Mouse (Mus musculus) thymus, postnatal 36 days (tissue): ENCODE measurements at regions not wholly inside any gene's neighbourhood (a gene's known extent, or its start where the extent isn't known, plus 50 kb on each side); places are given as distances from the start of the nearest gene placed in this dataset.
A peak's percentile ranks its signal among the peaks of the same experiment; 100 is the strongest.

Experiments used
- DNase-seq, 2 experiments: peaks; one replicate each; pipeline ENCODE4 v3.0.0; 2022; ENCODE audit warnings: mixed read lengths in 2 of 2

- DNase-seq = no peak
Measured at GRCm38 (mm10) chr2:57185151-57185550, 52.3 kb upstream of the Gpd2 start.

GRCm38 (mm10) chr2:57183108-57183507, 54.3 kb upstream of the Gpd2 start:
- DNase-seq = peak; percentile 3 to 11

- peak; percentile 92 to 95 for DNase-seq
Measured at GRCm38 (mm10) chr2:57181692-57182541, 55.5 kb upstream of the Gpd2 start.

GRCm38 (mm10) chr2:57181350-57181691, 56.1 kb upstream of the Gpd2 start:
- DNase-seq = no peak

GRCm38 (mm10) chr2:57178056-57178455, 54.3 kb upstream of the Nr4a2 start:
- DNase-seq = no peak

GRCm38 (mm10) chr2:57176547-57176946, 52.7 kb upstream of the Nr4a2 start:
- DNase-seq = no peak

- DNase-seq = no peak
Measured at GRCm38 (mm10) chr2:57175219-57175618, 51.4 kb upstream of the Nr4a2 start.
